Mouse (Mus musculus) embryonic facial prominence, embryonic 15.5 days (tissue): ENCODE measurements around the gene Itpk1. TPM values are rescaled to one million over a fixed set of nuclear protein-coding genes. Genes with fewer than 3 reads are reported as not detected.
A peak's percentile ranks its signal among the peaks of the same experiment; 100 is the strongest.

Experiments used
- ATAC-seq: fragments of 200-750 bp; cut with Nextera tagmentation; 2 replicates; pipeline ENCODE4 v1.8.0; 2017; ENCODE audit warnings: low read depth, moderate TSS enrichment; ENCODE audit not compliant: insufficient number of reproducible peaks, low FRiP score, low TSS enrichment
- H3K27ac ChIP-seq: fragments of 300-500 bp; sonication (generic); replicated peaks from 2 replicates; pipeline ENCODE4 v1.5.1; 2015; ENCODE audit warnings: mild to moderate bottlenecking, inconsistent platforms
- H3K27me3 ChIP-seq: fragments of 300-500 bp; sonication (generic); 2 replicates; pipeline ENCODE4 v1.6.1; 2015; ENCODE audit warnings: inconsistent platforms
- H3K36me3 ChIP-seq: fragments of 300-500 bp; sonication (generic); 2 replicates; pipeline ENCODE4 v1.6.1; 2015; ENCODE audit warnings: mild to moderate bottlenecking, inconsistent platforms
- H3K4me1 ChIP-seq: fragments of 300-500 bp; sonication (generic); 2 replicates; pipeline ENCODE4 v1.6.1; 2015; ENCODE audit warnings: inconsistent platforms
- H3K4me2 ChIP-seq: fragments of 300-500 bp; sonication (generic); replicated peaks from 2 replicates; pipeline ENCODE4 v1.6.1; 2015; ENCODE audit warnings: mild to moderate bottlenecking, inconsistent platforms
- H3K4me3 ChIP-seq: fragments of 300-500 bp; sonication (generic); replicated peaks from 2 replicates; pipeline ENCODE4 v1.5.1; 2015; ENCODE audit warnings: mild to moderate bottlenecking, inconsistent platforms
- H3K9ac ChIP-seq: fragments of 300-500 bp; sonication (generic); 2 replicates; pipeline ENCODE4 v1.6.1; 2015; ENCODE audit warnings: inconsistent platforms
- H3K9me3 ChIP-seq: fragments of 300-500 bp; sonication (generic); replicated peaks from 2 replicates; pipeline ENCODE4 v1.6.1; 2016; ENCODE audit warnings: inconsistent platforms
- WGBS: fragments of 180-500 bp; shearing (Covaris S2); methylation state at CpG from one replicate; pipeline ENCODE4 v1.1.7; 2015; 5-methylcytosine and 5-hydroxymethylcytosine counted together
- polyA plus RNA-seq: library from polyadenylated mRNA; unstranded; fragments of >200 nt; fragmentation: Nextera tagmentation; extraction: Ambion mirVana; gene quantifications from 2 replicates; pipeline ENCODE4 v1.2.1, GENCODE M21; 2015

Gene Itpk1
- polyA plus RNA-seq, 1 experiment from 2014 or later, result 13.6 TPM

GRCm38 (mm10) chr12:102651871-102652270 lies 52.9 kb downstream of the Itpk1 start:
- no peak overlapping the region for H3K27ac ChIP-seq

GRCm38 (mm10) chr12:102651401-102651800 lies 53.3 kb downstream of the Itpk1 start:
- H3K4me1 ChIP-seq, result peaks cover 45% of the 10 kb centered on the region
- no peak overlapping the region for H3K4me3 ChIP-seq
- no peak overlapping the region for H3K27ac ChIP-seq
- no peak overlapping the region for H3K9ac ChIP-seq
- whole genome bisulfite sequencing, result 59% methylated on average over 8 of the region's 8 CpGs
- H3K4me2 ChIP-seq, result no peak overlapping the region
- ATAC-seq, result no peak
- H3K27me3 ChIP-seq, result no peaks in the 10 kb centered on the region
- H3K9me3 ChIP-seq, result no peaks in the 10 kb centered on the region
- H3K36me3 ChIP-seq, result no peaks in the 10 kb centered on the region

More at GRCm38 (mm10) chr12:102651871-102652270, 52.9 kb downstream of the Itpk1 start:
- WGBS, result 61% methylated on average over 8 of the region's 8 CpGs
- Histone ChIP-seq H3K4me2 (no peak overlapping the region), H3K9me3 (no peaks in the 10 kb centered on the region), H3K4me3 (no peak overlapping the region), H3K4me1 (peaks cover 47% of the 10 kb centered on the region), H3K27me3 (no peaks in the 10 kb centered on the region), H3K9ac (no peak overlapping the region), H3K36me3 (no peaks in the 10 kb centered on the region)
- ATAC-seq, result no peak

GRCm38 (mm10) chr12:102650649-102651048 lies 54.1 kb downstream of the Itpk1 start:
- Histone ChIP-seq H3K9me3 (no peaks in the 10 kb centered on the region), H3K36me3 (no peaks in the 10 kb centered on the region), H3K4me2 (no peak overlapping the region), H3K4me1 (peaks cover 37% of the 10 kb centered on the region), H3K27ac (no peak overlapping the region), H3K27me3 (no peaks in the 10 kb centered on the region), H3K9ac (no peak overlapping the region), H3K4me3 (no peak overlapping the region)
- 86% methylated on average over 4 of the region's 4 CpGs for WGBS
- no peak for ATAC-seq

GRCm38 (mm10) chr12:102647839-102648564 lies 56.7 kb downstream of the Itpk1 start:
- H3K9ac ChIP-seq, result no peak overlapping the region
- H3K4me1 ChIP-seq, result peaks cover 35% of the 10 kb centered on the region
- H3K27ac ChIP-seq, result no peak overlapping the region
- no peak overlapping the region for H3K4me2 ChIP-seq
- no peaks in the 10 kb centered on the region for H3K36me3 ChIP-seq
- H3K4me3 ChIP-seq, result no peak overlapping the region
- WGBS, result 77% methylated on average over 14 of the region's 14 CpGs
- no peak for ATAC-seq
- no peaks in the 10 kb centered on the region for H3K27me3 ChIP-seq
- no peaks in the 10 kb centered on the region for H3K9me3 ChIP-seq

GRCm38 (mm10) chr12:102646586-102647260 lies 58.0 kb downstream of the Itpk1 start:
- 66% methylated on average over 7 of the region's 7 CpGs for WGBS
- no peaks in the 10 kb centered on the region for H3K9me3 ChIP-seq
- no peak overlapping the region for H3K9ac ChIP-seq
- no peak overlapping the region for H3K4me2 ChIP-seq
- no peak for ATAC-seq
- no peak overlapping the region for H3K27ac ChIP-seq
- H3K36me3 ChIP-seq, result no peaks in the 10 kb centered on the region
- no peak overlapping the region for H3K4me3 ChIP-seq
- H3K27me3 ChIP-seq, result no peaks in the 10 kb centered on the region
- peaks cover 27% of the 10 kb centered on the region for H3K4me1 ChIP-seq

GRCm38 (mm10) chr12:102645911-102646585 lies 58.7 kb downstream of the Itpk1 start:
- Histone ChIP-seq H3K27me3 (no peaks in the 10 kb centered on the region), H3K27ac (no peak overlapping the region)

GRCm38 (mm10) chr12:102643316-102643715 lies 61.4 kb downstream of the Itpk1 start:
- WGBS, result 67% methylated on average over 6 of the region's 6 CpGs
- Histone ChIP-seq H3K4me1 (peaks cover 33% of the 10 kb centered on the region), H3K9me3 (no peaks in the 10 kb centered on the region), H3K27me3 (no peaks in the 10 kb centered on the region), H3K4me2 (no peak overlapping the region), H3K9ac (no peak overlapping the region), H3K4me3 (no peak overlapping the region), H3K36me3 (no peaks in the 10 kb centered on the region), H3K27ac (no peak overlapping the region)
- no peak for ATAC-seq

More at GRCm38 (mm10) chr12:102645911-102646585, 58.7 kb downstream of the Itpk1 start:
- 90% methylated on average over 6 of the region's 6 CpGs for WGBS
- no peaks in the 10 kb centered on the region for H3K36me3 ChIP-seq
- H3K9me3 ChIP-seq, result no peaks in the 10 kb centered on the region
- no peak overlapping the region for H3K4me2 ChIP-seq
- no peak overlapping the region for H3K4me3 ChIP-seq
- H3K9ac ChIP-seq, result no peak overlapping the region
- no peak for ATAC-seq
- H3K4me1 ChIP-seq, result peaks cover 25% of the 10 kb centered on the region

GRCm38 (mm10) chr12:102640436-102641163 lies 64.1 kb downstream of the Itpk1 start:
- H3K27ac ChIP-seq, result no peak overlapping the region

GRCm38 (mm10) chr12:102638878-102639277 lies 65.9 kb downstream of the Itpk1 start:
- no peak overlapping the region for H3K27ac ChIP-seq
- no peaks in the 10 kb centered on the region for H3K36me3 ChIP-seq
- H3K27me3 ChIP-seq, result no peaks in the 10 kb centered on the region
- ATAC-seq, result no peak
- H3K4me2 ChIP-seq, result no peak overlapping the region
- H3K9me3 ChIP-seq, result no peaks in the 10 kb centered on the region
- peaks cover 22% of the 10 kb centered on the region for H3K4me1 ChIP-seq
- H3K4me3 ChIP-seq, result no peak overlapping the region
- 72% methylated on average over 3 of the region's 3 CpGs for WGBS
- no peak overlapping the region for H3K9ac ChIP-seq

More at GRCm38 (mm10) chr12:102640436-102641163, 64.1 kb downstream of the Itpk1 start:
- Histone ChIP-seq H3K9ac (no peak overlapping the region), H3K4me2 (no peak overlapping the region), H3K36me3 (no peaks in the 10 kb centered on the region), H3K4me1 (peaks cover 27% of the 10 kb centered on the region), H3K27me3 (no peaks in the 10 kb centered on the region), H3K9me3 (no peaks in the 10 kb centered on the region), H3K4me3 (no peak overlapping the region)
- ATAC-seq, result peak; percentile 66
- WGBS, result 26% methylated on average over 9 of the region's 9 CpGs

- Histone ChIP-seq H3K27me3 (no peaks in the 10 kb centered on the region), H3K9ac (no peak overlapping the region), H3K27ac (no peak overlapping the region), H3K9me3 (no peaks in the 10 kb centered on the region), H3K4me1 (peaks cover 20% of the 10 kb centered on the region), H3K4me3 (no peak overlapping the region), H3K4me2 (no peak overlapping the region), H3K36me3 (no peaks in the 10 kb centered on the region)
- WGBS, result 70% methylated on average over 10 of the region's 10 CpGs
- no peak for ATAC-seq
Observed at GRCm38 (mm10) chr12:102637235-102637634, 67.5 kb downstream of the Itpk1 start.
